Mouse (Mus musculus) kidney, embryonic 16.5 days (tissue): ENCODE data around the gene Cobll1. TPM values are rescaled to one million over a fixed set of nuclear protein-coding genes. Genes with fewer than 3 reads are reported as not detected.
A peak's percentile ranks its signal among the peaks of the same experiment; 100 is the strongest.
"Not testable (repeated sequence)": the region's sequence is repeated elsewhere in the genome, so short reads cannot be mapped to it uniquely, and the experiment has no call there.

Source experiments
- ATAC-seq: fragments of 200-750 bp; cut with Nextera tagmentation; 2 replicates; pipeline ENCODE4 v1.8.0; 2017; ENCODE audit warnings: moderate TSS enrichment; ENCODE audit not compliant: low FRiP score, low TSS enrichment
- H3K27ac ChIP-seq: fragments of 300-500 bp; sonication (generic); 2 replicates; pipeline ENCODE4 v1.5.1; 2014; ENCODE audit warnings: low read length
- H3K27me3 ChIP-seq: fragments of 300-500 bp; sonication (generic); 2 replicates; pipeline ENCODE4 v1.6.1; 2014; ENCODE audit warnings: low read length, control low read depth, mixed read lengths; ENCODE audit not compliant: insufficient read depth
- H3K36me3 ChIP-seq: fragments of 300-500 bp; sonication (generic); 2 replicates; pipeline ENCODE4 v1.6.1; 2014; ENCODE audit warnings: low read length, control low read depth, mixed read lengths; ENCODE audit not compliant: insufficient read depth
- H3K4me1 ChIP-seq: fragments of 300-500 bp; sonication (generic); 2 replicates; pipeline ENCODE4 v1.6.1; 2014; ENCODE audit warnings: low read length, control low read depth, mixed read lengths; ENCODE audit not compliant: insufficient read depth
- H3K4me2 ChIP-seq: fragments of 300-500 bp; sonication (generic); replicated peaks from 2 replicates; pipeline ENCODE4 v1.6.1; 2014; ENCODE audit warnings: low read depth, low read length
- H3K4me3 ChIP-seq: fragments of 300-500 bp; sonication (generic); 2 replicates; pipeline ENCODE4 v1.5.1; 2014; ENCODE audit warnings: mild to moderate bottlenecking, low read length
- H3K9ac ChIP-seq: fragments of 300-500 bp; sonication (generic); replicated peaks from 2 replicates; pipeline ENCODE4 v1.6.1; 2014; ENCODE audit warnings: low read length
- H3K9me3 ChIP-seq: fragments of 300-500 bp; sonication (generic); 2 replicates; pipeline ENCODE4 v1.6.1; 2016; ENCODE audit warnings: low read length, control low read depth
- WGBS: fragments of 180-500 bp; shearing (Covaris S2); extraction: QIAGEN DNeasy Blood & Tissue Kit; methylation state at CpG from one replicate; pipeline ENCODE4 v1.1.7; 2014; 5-methylcytosine and 5-hydroxymethylcytosine counted together
- polyA plus RNA-seq: library from polyadenylated mRNA; unstranded; fragments of >200 nt; fragmentation: Nextera tagmentation; extraction: Ambion mirVana; gene quantifications from 2 replicates; pipeline ENCODE4 v1.2.1, GENCODE M21; 2015

The Cobll1 gene
- polyA plus RNA-seq, 1 experiment from 2014 or later = 21.2 TPM

GRCm38 (mm10) chr2:65266576-65267299 lies 27.5 kb upstream of the Cobll1 start:
- 79% methylated on average over 5 of the region's 5 CpGs for WGBS
- Histone ChIP-seq H3K4me1 (no peaks in the 10 kb centered on the region), H3K4me2 (no peak overlapping the region), H3K9me3 (no peaks in the 10 kb centered on the region), H3K27ac (no peak overlapping the region), H3K27me3 (no peaks in the 10 kb centered on the region), H3K36me3 (no peaks in the 10 kb centered on the region), H3K9ac (no peak overlapping the region), H3K4me3 (no peak overlapping the region)
- ATAC-seq = no peak

- no peak overlapping the region for H3K4me2 ChIP-seq
- no peak overlapping the region for H3K4me3 ChIP-seq
- no peaks in the 10 kb centered on the region for H3K9me3 ChIP-seq
- no peaks in the 10 kb centered on the region for H3K4me1 ChIP-seq
- H3K27me3 ChIP-seq = no peaks in the 10 kb centered on the region
- no peak overlapping the region for H3K27ac ChIP-seq
- WGBS = 88% methylated on average over 4 of the region's 4 CpGs
- no peaks in the 10 kb centered on the region for H3K36me3 ChIP-seq
- no peak for ATAC-seq
- H3K9ac ChIP-seq = no peak overlapping the region
Measured at GRCm38 (mm10) chr2:65262251-65262650, 23.0 kb upstream of the Cobll1 start.

- not testable (repeated sequence) for H3K9ac ChIP-seq, H3K4me2 ChIP-seq, H3K4me1 ChIP-seq, H3K36me3 ChIP-seq, ATAC-seq, H3K4me3 ChIP-seq, H3K27ac ChIP-seq, H3K9me3 ChIP-seq, H3K27me3 ChIP-seq
- 69% methylated on average over 6 of the region's 6 CpGs for WGBS
Measured at GRCm38 (mm10) chr2:65260828-65261227, 21.6 kb upstream of the Cobll1 start.

- 82% methylated on average over 4 of the region's 4 CpGs for WGBS
- Histone ChIP-seq H3K27ac (no peak overlapping the region), H3K36me3 (no peaks in the 10 kb centered on the region), H3K9ac (no peak overlapping the region), H3K4me2 (no peak overlapping the region), H3K4me3 (no peak overlapping the region), H3K4me1 (no peaks in the 10 kb centered on the region), H3K27me3 (no peaks in the 10 kb centered on the region), H3K9me3 (no peaks in the 10 kb centered on the region)
- no peak for ATAC-seq
Measured at GRCm38 (mm10) chr2:65260400-65260799, 21.2 kb upstream of the Cobll1 start.

GRCm38 (mm10) chr2:65257446-65257845 lies 18.2 kb upstream of the Cobll1 start:
- Histone ChIP-seq H3K27ac (no peak overlapping the region), H3K4me3 (no peak overlapping the region), H3K4me1 (no peaks in the 10 kb centered on the region), H3K36me3 (no peaks in the 10 kb centered on the region), H3K9ac (no peak overlapping the region), H3K27me3 (no peaks in the 10 kb centered on the region), H3K9me3 (no peaks in the 10 kb centered on the region), H3K4me2 (no peak overlapping the region)
- ATAC-seq = no peak
- WGBS = 48% methylated on average over 2 of the region's 2 CpGs

- Histone ChIP-seq H3K9me3 (no peaks in the 10 kb centered on the region), H3K9ac (no peak overlapping the region), H3K27me3 (no peaks in the 10 kb centered on the region), H3K27ac (no peak overlapping the region), H3K4me3 (no peak overlapping the region), H3K4me2 (no peak overlapping the region), H3K4me1 (no peaks in the 10 kb centered on the region), H3K36me3 (no peaks in the 10 kb centered on the region)
- WGBS = 71% methylated on average over 6 of the region's 6 CpGs
- no peak for ATAC-seq
Measured at GRCm38 (mm10) chr2:65256494-65257254, 17.5 kb upstream of the Cobll1 start.

- no peaks in the 10 kb centered on the region for H3K9me3 ChIP-seq
- no peak overlapping the region for H3K4me3 ChIP-seq
- no peaks in the 10 kb centered on the region for H3K27me3 ChIP-seq
- peaks cover 3% of the 10 kb centered on the region; the same call in 1 of the 2 replicates for H3K4me1 ChIP-seq
- WGBS = 52% methylated on average over 5 of the region's 5 CpGs
- no peak overlapping the region for H3K27ac ChIP-seq
- H3K9ac ChIP-seq = no peak overlapping the region
- no peaks in the 10 kb centered on the region for H3K36me3 ChIP-seq
- H3K4me2 ChIP-seq = no peak overlapping the region
- ATAC-seq = no peak
Measured at GRCm38 (mm10) chr2:65250589-65251104, 11.4 kb upstream of the Cobll1 start.

- Histone ChIP-seq H3K36me3 (no peaks in the 10 kb centered on the region), H3K4me1 (peaks cover 3% of the 10 kb centered on the region; the same call in 1 of the 2 replicates), H3K27ac (peak overlapping the region; percentile 24; the same call in 1 of the 2 replicates), H3K9me3 (no peaks in the 10 kb centered on the region), H3K4me3 (no peak overlapping the region), H3K27me3 (no peaks in the 10 kb centered on the region), H3K4me2 (no peak overlapping the region), H3K9ac (no peak overlapping the region)
- ATAC-seq = peak; percentile 75; the same call in 1 of the 2 replicates
- 30% methylated on average over 2 of the region's 2 CpGs for WGBS
Measured at GRCm38 (mm10) chr2:65249575-65249974, 10.4 kb upstream of the Cobll1 start.

- 22% methylated on average over 5 of the region's 5 CpGs for WGBS
- no peak for ATAC-seq
Measured at GRCm38 (mm10) chr2:65240173-65240745, 1.1 kb upstream of the Cobll1 start.

More at GRCm38 (mm10) chr2:65240173-65240745, 1.1 kb upstream of the Cobll1 start:
- H3K36me3 ChIP-seq = no peaks in the 10 kb centered on the region
- no peak overlapping the region for H3K27ac ChIP-seq
- no peak overlapping the region for H3K4me2 ChIP-seq
- H3K4me3 ChIP-seq = no peak overlapping the region
- H3K27me3 ChIP-seq = no peaks in the 10 kb centered on the region
- H3K9me3 ChIP-seq = no peaks in the 10 kb centered on the region
- H3K9ac ChIP-seq = no peak overlapping the region
- H3K4me1 ChIP-seq = peaks cover 23% of the 10 kb centered on the region
